Mouse (Mus musculus) c-Kit-positive CD71-negative TER-119-negative erythroid progenitor cells, embryonic 14.5 days (primary cell): ENCODE data around the gene Uvrag.

Experiments
- DNase-seq: peaks from one replicate; pipeline ENCODE4 v3.0.0-alpha.2; 2013; ENCODE audit warnings: low read depth

Uvrag gene

DNA sequence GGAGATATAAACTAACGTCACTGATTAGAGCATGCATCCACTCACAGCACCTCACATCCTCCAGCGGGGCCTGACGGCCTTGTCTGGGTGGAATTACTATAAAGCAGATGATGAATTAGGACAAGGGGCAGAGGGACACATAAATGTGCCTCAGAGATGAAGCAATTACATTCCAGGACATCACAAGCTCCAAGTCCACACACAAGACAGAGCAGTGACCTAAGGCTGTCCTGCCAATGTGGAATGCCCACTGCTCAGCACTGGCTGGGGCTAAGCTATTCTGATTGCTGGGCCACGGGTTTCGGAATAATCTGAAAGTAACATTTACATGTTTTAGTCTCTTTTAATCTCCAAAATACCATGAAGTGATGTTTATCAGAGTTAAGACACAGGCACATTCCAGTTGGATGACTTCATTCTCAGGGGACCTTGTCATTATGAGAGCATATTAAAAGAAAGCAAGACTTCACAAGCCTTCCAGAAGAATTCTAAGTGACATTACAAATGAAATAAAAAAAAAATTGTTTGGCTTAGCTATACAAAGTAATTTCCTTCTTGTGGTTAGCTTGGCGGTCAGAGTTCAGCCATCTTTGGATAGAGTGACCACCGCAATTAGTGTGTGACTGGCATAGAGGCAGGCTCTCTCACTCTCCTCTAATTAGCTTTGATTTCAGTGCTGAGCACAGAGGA, 212.5 kb downstream of the Uvrag start:
- no peak for DNase-seq

GRCm38 (mm10) chr7:98926906-98927528, 213.9 kb downstream of the Uvrag start:
- no peak for DNase-seq

DNA sequence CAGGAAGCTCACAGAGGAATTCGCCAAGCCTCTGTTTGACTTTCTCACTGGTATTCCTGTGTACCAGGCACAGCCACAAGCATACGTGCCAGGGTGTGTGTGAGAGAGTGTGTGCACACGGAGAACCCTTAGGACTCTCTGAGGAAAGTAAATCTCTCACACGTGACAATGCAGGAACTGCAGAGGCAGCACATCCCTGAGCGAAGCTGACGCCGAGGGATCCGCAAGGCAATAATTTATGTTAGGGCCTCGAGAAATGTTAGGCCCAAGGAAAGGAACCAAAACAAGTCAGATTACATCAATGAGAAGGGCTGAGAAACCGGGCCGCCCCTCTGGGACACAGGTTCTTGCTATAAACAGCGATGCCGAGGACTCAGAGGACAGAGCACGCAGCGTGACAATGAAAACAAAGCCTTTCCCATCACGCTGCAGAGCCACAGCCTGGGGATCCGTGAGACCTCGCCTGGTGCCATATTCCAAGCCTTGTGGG, 216.5 kb downstream of the Uvrag start:
- no peak for DNase-seq

DNA sequence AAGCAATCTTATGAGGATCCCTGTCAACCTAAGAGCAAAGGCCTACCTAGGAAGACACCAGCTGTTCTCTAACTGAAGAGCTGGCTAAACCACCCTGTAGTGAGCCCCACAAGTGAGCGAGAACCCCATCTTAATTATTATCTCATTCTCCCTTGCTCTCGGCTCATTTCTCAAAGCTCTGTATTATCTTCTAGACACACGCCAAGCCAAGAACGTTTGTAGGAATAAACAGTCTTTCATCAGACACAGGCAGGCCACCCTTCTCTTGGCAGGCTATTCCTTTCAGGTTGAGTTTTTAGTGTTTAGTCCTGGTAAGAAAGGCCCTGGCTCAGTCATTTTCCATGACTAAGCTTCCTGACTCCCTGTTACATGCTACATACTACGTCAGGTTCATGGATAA, 218.0 kb downstream of the Uvrag start:
- no peak for DNase-seq

- no peak for DNase-seq
Measured at GRCm38 (mm10) chr7:98917407-98917806, 223.5 kb downstream of the Uvrag start.

- DNase-seq: no peak
Measured at GRCm38 (mm10) chr7:98916581-98916980, 224.4 kb downstream of the Uvrag start.

DNA sequence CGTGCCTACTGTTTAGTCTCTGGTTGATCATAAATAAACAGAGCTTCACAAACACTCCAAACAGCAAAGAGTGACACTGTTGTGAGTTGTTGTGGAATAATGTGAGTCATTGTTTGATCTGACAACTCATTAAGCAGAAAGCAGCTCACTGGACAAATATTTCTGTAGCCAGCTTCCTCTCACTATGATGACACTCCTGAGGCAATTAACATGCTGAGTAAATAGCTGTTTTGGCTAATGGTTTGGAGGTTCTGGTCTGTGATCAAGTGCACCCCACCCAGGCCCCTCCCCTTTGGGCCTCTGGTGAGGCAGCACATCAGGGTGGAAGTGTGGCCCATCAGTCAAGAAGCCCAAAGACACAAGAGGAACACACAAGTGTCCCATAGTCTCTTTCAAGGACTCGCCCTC, 228.0 kb downstream of the Uvrag start:
- no peak for DNase-seq

DNA sequence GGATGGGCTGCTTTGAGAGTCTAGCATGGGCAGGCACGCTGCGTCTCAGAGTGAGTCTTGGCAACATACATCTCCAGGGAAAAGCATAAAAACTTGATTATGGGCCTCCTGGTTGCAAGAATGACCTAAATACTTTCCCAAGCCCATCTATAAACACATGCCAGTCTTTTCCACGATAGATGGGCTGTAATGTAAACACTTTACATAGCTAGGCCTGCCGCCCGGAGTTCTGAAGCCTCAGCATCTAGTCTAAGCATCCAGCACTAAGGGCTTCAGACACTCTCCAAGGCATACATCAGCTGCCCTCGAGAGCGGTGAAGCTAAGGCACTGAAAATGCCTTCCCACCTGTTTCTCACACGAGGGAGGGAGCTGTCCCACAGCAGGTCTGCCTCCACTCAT, 229.7 kb downstream of the Uvrag start:
- DNase-seq: no peak

GRCm38 (mm10) chr7:98910712-98911111, 230.2 kb downstream of the Uvrag start:
- DNase-seq: no peak

- no peak for DNase-seq
Measured at GRCm38 (mm10) chr7:98910164-98910563, 230.8 kb downstream of the Uvrag start.

GRCm38 (mm10) chr7:98907476-98907875, 233.5 kb downstream of the Uvrag start:
- DNase-seq: no peak

GRCm38 (mm10) chr7:98904659-98905362, 236.1 kb downstream of the Uvrag start:
- no peak for DNase-seq

- no peak for DNase-seq
Measured at GRCm38 (mm10) chr7:98903884-98904283, 237.1 kb downstream of the Uvrag start.

- no peak for DNase-seq
Measured at GRCm38 (mm10) chr7:98901120-98901519, 239.8 kb downstream of the Uvrag start.

GRCm38 (mm10) chr7:98899815-98900214, 241.1 kb downstream of the Uvrag start:
- no peak for DNase-seq

GRCm38 (mm10) chr7:98897323-98897722, 243.6 kb downstream of the Uvrag start:
- DNase-seq: no peak

DNA sequence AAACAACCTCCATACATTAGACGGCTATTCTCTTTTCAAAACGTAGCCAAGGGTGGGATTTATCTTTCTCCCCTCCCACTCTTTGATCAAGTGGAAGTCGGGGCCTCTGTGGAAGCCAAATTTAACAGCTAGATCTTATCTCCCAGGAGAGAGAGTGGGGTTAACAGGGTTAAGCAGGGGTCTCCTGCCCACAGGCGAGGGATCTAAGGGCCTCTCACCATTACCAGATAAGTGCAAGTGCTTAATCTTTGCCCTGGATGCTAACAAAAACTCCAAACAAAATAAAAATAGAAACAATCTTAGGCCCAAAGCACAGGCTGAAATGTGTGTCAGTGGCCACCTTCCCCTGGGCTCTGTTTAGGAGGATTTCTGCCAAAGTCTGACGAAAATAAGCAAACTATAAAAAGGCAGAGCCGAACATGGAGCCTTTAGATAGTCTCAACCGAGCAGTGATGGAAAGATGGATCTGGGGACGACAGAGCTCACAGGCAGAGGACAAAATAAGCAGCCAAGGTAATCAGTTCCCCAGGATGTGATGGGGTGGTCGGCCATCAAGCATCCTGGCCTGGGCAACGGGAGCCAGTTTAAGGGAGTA, 245.3 kb downstream of the Uvrag start:
- no peak for DNase-seq

- DNase-seq: no peak
Measured at GRCm38 (mm10) chr7:98894768-98895167, 246.2 kb downstream of the Uvrag start.

DNA sequence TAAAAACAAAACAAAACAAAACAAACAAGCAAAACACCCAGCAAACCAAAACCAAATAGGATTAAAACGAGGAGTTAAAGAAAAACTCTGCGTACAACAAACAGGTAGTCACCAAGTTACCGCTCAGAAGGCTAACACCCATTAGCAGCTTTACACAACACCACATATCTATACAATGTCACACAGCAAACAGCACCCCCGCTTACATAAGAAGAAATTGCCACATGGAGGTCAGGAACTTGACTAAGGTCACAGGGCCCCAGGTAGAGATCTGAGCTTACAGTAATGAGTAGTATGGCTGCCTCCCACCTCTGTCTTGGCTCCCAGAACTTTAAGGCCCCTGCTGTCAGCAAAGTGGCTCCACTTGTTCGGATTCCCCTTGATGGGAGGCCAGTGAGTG, 246.6 kb downstream of the Uvrag start:
- DNase-seq: no peak

DNA sequence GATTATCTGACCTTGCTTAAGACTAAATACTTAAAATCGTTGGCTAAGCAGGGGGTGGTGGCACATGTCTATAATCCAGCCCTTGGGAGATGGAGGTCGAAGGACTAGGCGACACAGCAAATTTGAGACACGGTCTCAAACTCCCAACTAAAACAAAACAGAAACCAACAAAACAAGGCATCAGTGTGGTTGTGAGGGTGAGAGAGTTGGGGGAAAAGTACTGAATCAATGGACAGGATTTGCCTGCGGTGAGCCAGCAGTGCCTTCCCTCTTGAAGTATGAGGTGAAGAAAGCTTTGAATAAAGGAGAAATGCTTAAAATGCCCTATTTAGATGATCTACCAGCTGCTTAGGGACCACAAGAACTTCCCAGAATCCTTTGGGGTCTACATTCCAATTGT, 247.8 kb downstream of the Uvrag start:
- DNase-seq: no peak

DNA sequence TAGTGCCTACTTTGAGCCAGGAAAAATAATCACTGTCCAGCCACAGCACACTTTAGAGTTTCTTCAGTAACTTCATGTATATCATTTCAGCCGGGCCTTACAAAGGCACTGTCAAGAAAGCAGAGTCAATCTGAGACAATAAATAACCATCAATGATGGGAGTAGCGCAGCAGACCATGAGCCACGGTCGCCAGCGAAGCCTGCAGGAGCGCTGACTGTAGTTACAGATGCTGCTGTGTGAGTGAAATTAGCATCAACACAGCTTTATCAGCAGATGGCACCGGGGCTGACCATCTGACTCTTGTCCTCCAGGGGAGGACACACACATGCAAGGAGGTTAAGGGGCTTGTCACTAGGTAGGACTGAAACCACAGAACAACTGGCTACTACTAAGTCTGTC, 251.7 kb downstream of the Uvrag start:
- DNase-seq: no peak

DNA sequence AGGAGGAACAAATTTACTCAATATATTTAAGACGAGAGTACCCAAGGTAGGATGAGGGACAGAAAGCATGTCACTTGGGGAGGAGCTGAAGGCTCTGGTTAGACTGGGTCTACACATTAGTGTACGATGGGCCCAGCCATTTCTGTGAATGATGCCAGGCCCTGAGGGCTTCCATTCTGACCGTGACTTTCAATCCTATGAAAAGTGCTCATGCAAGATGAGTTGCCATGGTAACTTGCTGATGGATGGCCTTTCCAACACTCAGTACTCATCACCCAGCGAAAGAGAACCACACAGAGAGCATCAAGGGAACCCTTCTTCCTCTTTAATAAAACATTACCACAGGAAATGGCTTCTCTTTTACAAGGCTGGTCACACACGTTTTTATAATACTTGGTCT, 252.1 kb downstream of the Uvrag start:
- no peak for DNase-seq

DNA sequence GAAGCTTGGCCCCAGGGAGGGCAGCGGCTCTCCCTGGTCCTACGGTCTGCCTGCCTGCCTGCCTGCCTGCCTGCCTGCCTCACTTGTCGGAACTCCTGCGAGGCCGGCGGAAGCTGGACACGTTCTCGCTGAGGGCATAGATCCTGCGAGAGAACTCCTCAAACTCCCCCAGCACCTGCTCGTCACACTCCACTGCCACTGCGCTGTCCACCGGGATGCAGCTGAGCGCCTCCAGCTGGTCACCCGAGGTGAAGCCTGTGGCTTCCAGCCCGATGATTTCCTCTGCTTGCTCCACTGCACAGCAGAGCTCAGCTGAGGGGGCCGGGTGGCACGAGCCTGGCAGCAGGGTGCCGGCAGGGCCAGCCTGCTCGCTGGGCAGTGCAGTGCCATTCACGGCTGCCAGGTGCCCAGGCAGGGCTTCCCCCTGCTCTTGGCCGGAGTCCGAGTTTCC, 253.1 kb downstream of the Uvrag start:
- no peak for DNase-seq
